Mouse (Mus musculus): ENCODE data around the gene Tenm4. TPM values are rescaled to one million over a fixed set of nuclear protein-coding genes. Genes with fewer than 3 reads are reported as not detected.

Gene Tenm4
- total RNA-seq, 2 experiments from 2014 or later = 104 to 114 TPM

- intact Hi-C loops (cut with DNase I) = no loop called here
- no peak for DNase-seq (ENCODE audit: extremely low spot score in 1 of 2, low spot score in 2 of 2)
These were observed 539.6 kb downstream of the Tenm4 start for GRCm38 (mm10) chr7:96710658-96711071.

DNA sequence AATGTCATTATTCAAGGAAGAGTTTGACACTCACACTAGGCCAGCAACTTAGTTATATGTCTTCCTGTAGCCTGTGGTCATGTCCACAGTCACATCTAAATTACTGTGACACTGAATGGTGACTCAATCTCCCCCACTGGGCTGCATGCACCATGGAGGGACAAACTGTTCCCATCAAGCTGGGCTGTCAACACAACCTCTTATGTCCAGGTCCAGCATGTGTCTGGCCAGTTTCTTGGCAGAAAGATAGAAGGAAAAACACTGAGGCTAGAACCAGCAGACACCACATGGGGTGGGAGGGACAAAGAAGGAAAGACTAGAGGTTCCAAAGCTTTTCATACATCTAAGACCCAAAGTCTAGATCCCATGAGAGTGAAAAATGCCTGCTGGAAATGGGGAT is 541.8 kb downstream of the Tenm4 start:
- no peak for DNase-seq (ENCODE audit: extremely low spot score in 1 of 2, low spot score in 2 of 2)
- intact Hi-C loops (cut with DNase I) = no loop called here

DNA sequence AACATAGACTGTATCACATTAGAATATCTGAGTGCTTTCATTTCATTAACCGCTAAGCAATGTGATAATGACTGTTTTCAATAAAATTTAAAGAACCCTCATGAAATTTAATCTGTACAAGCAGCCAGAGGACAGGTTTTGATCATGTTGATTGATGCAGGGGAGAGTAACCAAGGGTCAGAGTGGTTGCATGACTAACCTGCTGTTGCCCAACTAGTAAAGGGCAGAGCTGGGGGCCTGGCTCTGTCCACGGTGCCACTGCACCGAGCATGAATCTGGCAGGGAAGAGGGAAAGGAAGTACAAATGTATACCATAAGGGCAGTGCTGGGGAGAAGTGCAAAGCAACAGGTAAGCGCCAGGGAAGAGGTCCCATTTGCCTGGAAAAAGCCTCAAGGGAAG is 545.9 kb downstream of the Tenm4 start:
- DNase-seq (ENCODE audit: extremely low spot score in 1 of 2, low spot score in 2 of 2) = no peak
- intact Hi-C loops (cut with DNase I) = no loop called here

DNA sequence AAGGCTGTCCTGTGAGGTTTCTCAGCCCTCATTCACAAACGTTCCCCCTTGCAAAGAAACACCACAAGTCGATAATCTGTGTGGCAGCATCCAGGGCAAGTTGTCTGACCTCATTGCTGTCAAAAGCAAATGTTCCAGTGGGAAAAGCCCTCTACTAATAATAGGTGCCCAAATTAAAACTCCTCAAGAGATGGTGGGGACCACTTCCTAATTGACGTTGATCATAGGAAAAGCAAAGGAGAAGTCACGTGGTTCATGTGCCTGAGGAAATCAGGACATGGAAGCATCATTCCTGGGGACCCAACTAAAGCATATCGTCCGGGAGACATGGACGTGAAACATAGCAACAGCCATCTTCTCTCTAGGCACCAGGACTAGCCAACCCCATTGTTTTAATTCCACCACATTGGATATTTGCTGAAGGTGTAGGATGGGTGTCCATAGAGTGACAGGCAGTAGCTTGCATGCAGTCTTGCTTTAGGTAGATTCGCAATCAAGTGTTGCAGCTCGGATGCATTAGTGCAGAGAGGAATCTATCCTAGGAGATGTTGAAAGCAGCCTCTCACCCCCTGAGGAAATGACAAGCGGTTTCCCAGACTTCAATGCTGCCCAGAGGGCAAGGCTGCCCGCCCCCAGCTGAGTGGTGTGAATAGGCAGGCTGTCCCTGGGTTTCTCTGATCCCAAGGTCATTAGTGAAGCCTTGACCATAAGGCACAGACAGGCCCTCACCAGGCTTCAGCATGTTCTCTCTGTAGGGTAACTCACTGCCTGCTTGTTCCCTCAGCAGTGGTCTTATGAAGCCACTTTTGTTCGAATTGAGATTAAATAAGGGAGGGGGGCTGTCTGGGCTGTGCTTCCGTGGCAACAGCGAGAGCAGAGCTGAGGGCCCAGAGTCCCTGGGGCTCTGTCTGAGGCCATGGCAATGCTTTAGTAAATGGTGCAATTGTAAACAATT is 547.4 kb downstream of the Tenm4 start:
- peak; percentile 19 to 28 for DNase-seq (ENCODE audit: extremely low spot score in 1 of 2, low spot score in 2 of 2)

DNA sequence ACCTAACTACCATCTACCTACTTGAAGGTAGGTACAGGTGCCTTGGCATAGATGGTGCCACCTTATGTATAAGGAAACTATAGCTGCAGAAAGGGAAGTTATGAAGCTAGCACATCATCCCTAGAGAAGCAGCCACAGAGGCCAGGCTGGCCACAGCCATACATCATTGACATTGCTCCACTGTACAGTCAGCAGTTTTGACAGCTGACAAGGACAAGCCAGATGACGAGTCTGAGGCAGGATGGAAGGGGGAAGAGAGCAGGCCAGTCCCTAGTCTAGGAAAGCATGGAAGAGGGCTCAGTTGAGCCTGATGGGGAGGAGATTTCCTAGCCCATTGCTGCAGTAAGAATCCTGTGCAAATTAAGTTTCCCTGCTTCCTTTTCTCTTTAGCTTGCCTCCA is 548.9 kb downstream of the Tenm4 start:
- DNase-seq (ENCODE audit: extremely low spot score in 1 of 2, low spot score in 2 of 2) = no peak
- intact Hi-C loops (cut with DNase I) = no loop called here

More for the DNA sequence above, 547.4 kb downstream of the Tenm4 start:
- intact Hi-C loops (cut with DNase I) = no loop called here

- peak in 1 of 2 experiments; percentile 16 for DNase-seq (ENCODE audit: extremely low spot score in 1 of 2, low spot score in 2 of 2)
- intact Hi-C loops (cut with DNase I) = no loop called here
These were observed 549.4 kb downstream of the Tenm4 start for GRCm38 (mm10) chr7:96720465-96720864.

DNA sequence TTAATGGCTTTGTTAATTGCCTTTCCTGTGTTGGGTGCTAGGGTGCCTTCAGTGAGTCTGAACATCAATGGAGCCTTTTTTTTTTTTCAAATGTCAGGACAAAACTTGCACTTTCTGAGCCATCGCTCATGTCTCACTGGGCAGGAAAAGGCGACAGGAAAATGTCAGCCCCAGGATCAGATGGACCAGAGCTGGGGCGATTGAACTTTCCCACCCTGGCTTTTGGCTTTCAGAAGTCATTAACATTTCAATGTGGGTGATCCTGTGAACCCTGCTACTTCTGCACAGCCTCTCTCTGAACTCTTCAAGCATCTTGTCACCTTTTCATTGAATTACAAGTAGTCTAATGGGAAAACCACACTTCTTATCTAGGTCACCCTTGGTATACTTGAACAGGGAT is 551.8 kb downstream of the Tenm4 start:
- intact Hi-C loops (cut with DNase I) = no loop called here
- DNase-seq (ENCODE audit: extremely low spot score in 1 of 2, low spot score in 2 of 2) = no peak

DNA sequence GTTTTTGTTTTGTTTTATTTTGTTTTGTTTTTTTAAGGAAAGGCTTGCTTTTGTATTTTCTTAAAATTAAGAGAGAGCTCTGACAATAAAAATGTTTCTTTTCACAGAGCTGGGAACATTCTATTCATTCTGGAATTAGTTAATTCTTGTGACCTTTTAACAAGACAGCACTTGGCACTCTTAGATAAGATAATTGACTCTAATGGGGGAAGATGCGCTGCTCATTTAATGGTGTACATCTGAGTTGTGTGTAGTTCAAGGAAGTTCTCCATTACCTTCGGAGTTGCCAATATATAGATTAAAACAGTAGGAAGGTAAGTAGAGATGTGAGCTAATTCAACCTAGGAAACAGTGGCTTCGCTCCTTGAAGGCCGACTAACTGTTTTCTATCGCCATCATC is 554.6 kb downstream of the Tenm4 start:
- intact Hi-C loops (cut with DNase I) = no loop called here
- no peak for DNase-seq (ENCODE audit: extremely low spot score in 1 of 2, low spot score in 2 of 2)

GRCm38 (mm10) chr7:96730360-96730759 is 559.3 kb downstream of the Tenm4 start:
- intact Hi-C loops (cut with DNase I) = no loop called here
- no peak for DNase-seq (ENCODE audit: extremely low spot score in 1 of 2, low spot score in 2 of 2)

DNA sequence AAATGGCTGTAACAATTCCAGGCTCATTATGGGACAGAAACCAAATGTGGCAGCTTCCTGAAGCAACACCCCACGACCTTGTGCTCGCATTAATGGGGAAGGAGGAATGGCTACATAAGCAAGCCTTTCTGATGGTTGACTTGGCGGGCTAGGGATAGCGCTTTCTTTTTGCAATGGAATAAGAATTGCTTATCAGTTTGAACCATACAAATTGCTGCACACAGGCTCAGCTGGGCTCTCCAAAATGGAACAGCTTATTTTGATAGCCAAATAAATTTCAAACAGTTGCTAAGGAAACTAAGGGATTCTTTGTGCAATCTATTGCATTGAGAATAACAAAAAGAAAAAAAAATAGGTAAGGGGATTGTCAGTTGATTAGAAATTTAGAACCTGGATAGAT is 560.9 kb downstream of the Tenm4 start:
- intact Hi-C loops (cut with DNase I) = no loop called here
- no peak for DNase-seq (ENCODE audit: extremely low spot score in 1 of 2, low spot score in 2 of 2)

DNA sequence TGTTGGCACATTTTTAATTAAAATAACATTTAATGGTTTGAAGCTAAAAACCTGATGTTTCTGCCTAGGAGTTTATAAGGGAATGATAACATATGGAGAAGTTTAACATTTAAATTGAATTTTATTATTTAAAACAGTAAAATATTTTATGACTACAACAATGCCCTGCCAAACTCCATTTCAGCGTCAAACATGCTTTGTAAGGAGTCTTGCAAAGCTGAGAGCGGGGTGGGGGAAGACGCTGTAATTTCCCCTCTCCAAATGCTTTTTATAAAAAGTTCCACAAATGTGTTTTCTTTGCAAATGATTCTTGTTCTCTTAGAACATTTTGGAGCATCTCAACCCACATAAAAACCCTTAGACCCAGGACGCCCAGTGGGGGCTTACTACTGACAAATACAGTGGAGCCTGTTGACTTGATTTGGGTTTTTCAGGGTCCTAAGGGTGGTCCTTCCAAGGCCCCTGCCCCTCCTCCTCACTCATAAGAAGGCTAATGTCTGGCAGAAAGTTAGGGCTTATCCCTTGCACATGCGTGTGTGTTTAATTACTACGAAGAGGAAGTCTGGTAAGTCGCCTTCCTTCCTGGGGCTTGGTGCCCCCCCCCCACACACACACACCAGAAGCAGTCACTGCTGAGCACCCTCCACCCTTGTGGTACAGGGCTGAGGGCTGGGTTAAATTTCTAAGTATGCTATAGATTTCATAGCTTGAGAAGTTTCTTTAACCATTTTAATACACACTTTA is 563.4 kb downstream of the Tenm4 start:
- intact Hi-C loops (cut with DNase I) = no loop called here
- no peak for DNase-seq (ENCODE audit: extremely low spot score in 1 of 2, low spot score in 2 of 2)

- intact Hi-C loops (cut with DNase I) = loop anchor here (10.0 kb wide), 1 partner anchor 526 kb away; no protein-coding TSS in a partner anchor
- no peak for DNase-seq (ENCODE audit: extremely low spot score in 1 of 2, low spot score in 2 of 2)
These were observed 569.6 kb downstream of the Tenm4 start for GRCm38 (mm10) chr7:96740631-96741030.

GRCm38 (mm10) chr7:96742221-96742620 is 571.2 kb downstream of the Tenm4 start:
- DNase-seq (ENCODE audit: extremely low spot score in 1 of 2, low spot score in 2 of 2) = no peak
- intact Hi-C loops (cut with DNase I) = loop anchor here (10.0 kb wide), 1 partner anchor 527 kb away; no protein-coding TSS in a partner anchor

- peak in 1 of 2 experiments; percentile 36 for DNase-seq (ENCODE audit: extremely low spot score in 1 of 2, low spot score in 2 of 2)
- intact Hi-C loops (cut with DNase I) = loop anchor here (10.0 kb wide), 1 partner anchor 531 kb away; no protein-coding TSS in a partner anchor
These were observed 574.9 kb downstream of the Tenm4 start for GRCm38 (mm10) chr7:96745956-96746355.

GRCm38 (mm10) chr7:96746706-96747105 is 575.7 kb downstream of the Tenm4 start:
- DNase-seq (ENCODE audit: extremely low spot score in 1 of 2, low spot score in 2 of 2) = no peak
- intact Hi-C loops (cut with DNase I) = loop anchor here (10.0 kb wide), 1 partner anchor 532 kb away; no protein-coding TSS in a partner anchor

DNA sequence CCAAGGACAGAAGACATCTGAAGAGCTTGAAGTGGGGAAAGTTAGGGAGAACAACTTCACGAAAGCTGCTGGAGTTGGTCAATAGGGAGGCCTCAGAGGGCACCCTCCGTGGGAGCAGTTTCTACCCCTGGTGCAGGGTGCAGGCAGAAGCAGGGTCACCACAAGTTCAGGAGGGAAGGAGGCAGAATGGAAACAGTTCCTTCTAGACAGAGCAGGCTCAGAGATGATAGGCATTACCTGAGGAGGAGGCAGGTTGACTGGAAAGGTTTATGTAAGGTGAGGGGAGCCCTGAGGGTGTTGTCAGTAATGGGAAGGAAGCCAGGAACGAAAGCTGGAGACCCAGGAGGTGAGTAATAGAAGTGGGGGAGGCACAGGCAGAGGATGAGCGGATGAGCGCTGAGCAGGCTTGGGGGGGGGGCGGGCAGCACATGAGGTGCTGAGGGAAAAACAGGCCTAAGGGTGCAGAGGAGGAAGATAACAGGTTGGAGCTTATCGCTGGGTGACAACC is 577.5 kb downstream of the Tenm4 start:
- no peak for DNase-seq (ENCODE audit: extremely low spot score in 1 of 2, low spot score in 2 of 2)
- intact Hi-C loops (cut with DNase I) = loop anchor here (10.0 kb wide), 1 partner anchor 534 kb away; no protein-coding TSS in a partner anchor

GRCm38 (mm10) chr7:96749753-96750152 is 578.7 kb downstream of the Tenm4 start:
- DNase-seq (ENCODE audit: extremely low spot score in 1 of 2, low spot score in 2 of 2) = no peak
- intact Hi-C loops (cut with DNase I) = loop anchor here (10.0 kb wide), 1 partner anchor 535 kb away; no protein-coding TSS in a partner anchor

DNA sequence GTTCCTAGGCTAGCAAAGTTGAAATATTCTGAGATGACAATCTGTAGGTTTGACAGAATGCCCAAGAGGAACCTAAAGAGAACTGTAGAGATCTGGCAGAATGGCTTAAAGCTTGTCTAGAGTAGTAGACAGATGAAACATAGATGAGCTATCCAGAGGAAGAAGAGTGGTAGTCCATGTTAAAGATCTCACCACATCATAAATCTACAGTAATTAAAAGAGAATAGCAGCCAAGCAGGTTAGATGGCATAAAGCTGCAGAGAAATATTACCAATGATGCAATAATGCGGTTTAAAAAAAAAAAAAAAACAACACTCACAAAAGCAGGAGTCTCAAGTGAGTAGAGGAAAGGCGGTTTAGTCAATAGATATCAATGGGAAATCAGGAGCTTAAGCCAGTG is 580.2 kb downstream of the Tenm4 start:
- DNase-seq (ENCODE audit: extremely low spot score in 1 of 2, low spot score in 2 of 2) = no peak
- intact Hi-C loops (cut with DNase I) = no loop called here

DNA sequence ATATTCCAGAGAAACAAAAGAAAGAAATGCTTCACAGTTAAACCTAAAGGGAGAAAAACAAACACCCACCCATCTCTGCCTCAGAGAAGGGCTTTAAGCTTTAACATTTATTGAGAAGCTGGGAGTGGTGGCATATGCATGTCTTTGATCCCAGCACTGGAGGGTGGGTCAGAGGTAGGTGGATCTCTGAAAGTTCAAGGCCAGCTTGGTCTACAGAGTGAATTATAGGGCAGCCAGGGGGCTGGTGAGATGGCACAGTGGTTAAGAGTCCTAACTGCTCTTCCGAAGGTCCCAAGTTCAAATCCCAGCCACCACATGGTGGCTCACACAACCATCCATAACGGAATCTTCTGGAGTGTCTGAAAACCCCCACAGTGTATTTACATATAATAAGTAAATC is 581.7 kb downstream of the Tenm4 start:
- intact Hi-C loops (cut with DNase I) = no loop called here
- DNase-seq (ENCODE audit: extremely low spot score in 1 of 2, low spot score in 2 of 2) = no peak
